Mouse (Mus musculus) central nervous system, embryonic 18 days (tissue): Measurements from ENCODE around the gene Pip4p1. TPM values are rescaled to one million over a fixed set of nuclear protein-coding genes. Genes with fewer than 3 reads are reported as not detected.

Source experiments
- polyA plus RNA-seq: library from polyadenylated mRNA; depleted of rRNA; stranded (reverse); fragments of >200 nt; gene quantifications from 2 replicates; pipeline ENCODE4 v1.2.3, GENCODE M21; 2012; rRNA removed

Gene Pip4p1
- 154 and 167 TPM in 2 replicates for polyA plus RNA-seq

GRCm38 (mm10) chr14:50930754-50931492, at the start of gene Pip4p1, which contains the start of gene Pnp:
Gene Pip4p1 (minus strand): TSS chr14:50930856.
Gene Pnp (plus strand): TSS chr14:50931082.

GRCm38 (mm10) chr14:50955942-50956508, 25.4 kb upstream of the Pip4p1 start, which contains the start of gene Pnp2:
Gene Pnp2 (plus strand): TSS chr14:50955992.

GRCm38 (mm10) chr14:50943932-50944667, 13.4 kb upstream of the Pip4p1 start, which contains the start of gene Gm49342:
Gene Gm49342 (plus strand): TSS chr14:50944517.

GRCm38 (mm10) chr14:50924281-50925064, 6.2 kb downstream of the Pip4p1 start, which contains the start of the genes Osgep and Apex1:
Gene Osgep (minus strand): TSS chr14:50924893.
Gene Apex1 (plus strand): TSS chr14:50924968.

GRCm38 (mm10) chr14:50897374-50897765, 33.3 kb downstream of the Pip4p1 start, which contains the start of gene Klhl33:
Gene Klhl33 (minus strand): TSS chr14:50897507.

Other genes starting within 250 kb of the Pip4p1 start
- not detected in 2 replicates for gene Olfr747, start 237.7 kb downstream of the Pip4p1 start, polyA plus RNA-seq
- gene Olfr748, start 223.5 kb downstream of the Pip4p1 start, polyA plus RNA-seq: not detected in 2 replicates
- gene Olfr749, start 185.8 kb downstream of the Pip4p1 start, polyA plus RNA-seq: not detected in 2 replicates
- 110 and 120 TPM in 2 replicates for gene Ttc5, start 145.3 kb downstream of the Pip4p1 start, polyA plus RNA-seq
- 0.05 TPM in 1 of 2 replicates, not detected in the other for gene Ccnb1ip1, start 123.1 kb downstream of the Pip4p1 start, polyA plus RNA-seq
- 64.8 and 70.7 TPM in 2 replicates for gene Parp2, start 123.0 kb downstream of the Pip4p1 start, polyA plus RNA-seq
- gene Tep1, start 60.3 kb downstream of the Pip4p1 start, polyA plus RNA-seq: 3.6 and 4.7 TPM in 2 replicates
- gene Klhl33, start 33.3 kb downstream of the Pip4p1 start, polyA plus RNA-seq: 2.2 and 2.5 TPM in 2 replicates
- gene Osgep, start 6.0 kb downstream of the Pip4p1 start, polyA plus RNA-seq: 104 and 110 TPM in 2 replicates
- gene Apex1, start 5.9 kb downstream of the Pip4p1 start, polyA plus RNA-seq: 136 and 142 TPM in 2 replicates
- gene Pnp, start 226 bp upstream of the Pip4p1 start, polyA plus RNA-seq: 20.7 and 23.4 TPM in 2 replicates
- gene Gm49342, start 13.7 kb upstream of the Pip4p1 start, polyA plus RNA-seq: 18.3 and 19.4 TPM in 2 replicates
- 0.56 and 0.95 TPM in 2 replicates for gene Pnp2, start 25.1 kb upstream of the Pip4p1 start, polyA plus RNA-seq
- gene Rnase10, start 76.9 kb upstream of the Pip4p1 start, polyA plus RNA-seq: 0.06 TPM in 1 of 2 replicates, not detected in the other
- not detected in 2 replicates for gene Rnase9, start 111.0 kb upstream of the Pip4p1 start, polyA plus RNA-seq
- gene Rnase11, start 119.3 kb upstream of the Pip4p1 start, polyA plus RNA-seq: not detected in 2 replicates
- not detected in 2 replicates for gene Rnase12, start 126.8 kb upstream of the Pip4p1 start, polyA plus RNA-seq
- gene Olfr750, start 143.6 kb upstream of the Pip4p1 start, polyA plus RNA-seq: 0.03 and 0.06 TPM in 2 replicates
- gene Rnase4, start 160.2 kb upstream of the Pip4p1 start, polyA plus RNA-seq: 20.0 and 20.9 TPM in 2 replicates
- gene Ang, start 160.3 kb upstream of the Pip4p1 start, polyA plus RNA-seq: 5.3 and 5.4 TPM in 2 replicates
- gene Eddm3b, start 183.6 kb upstream of the Pip4p1 start, polyA plus RNA-seq: not detected in 2 replicates
- gene Rnase6, start 193.1 kb upstream of the Pip4p1 start, polyA plus RNA-seq: 1.1 and 1.2 TPM in 2 replicates
- 0.31 and 0.36 TPM in 2 replicates for gene Rnase1, start 215.9 kb upstream of the Pip4p1 start, polyA plus RNA-seq
- not detected in 2 replicates for gene Rnase2b, start 231.4 kb upstream of the Pip4p1 start, polyA plus RNA-seq